Mouse (Mus musculus) gastrocnemius, adult 2 months (tissue): ENCODE data around the gene Atp6v1f. TPM values are rescaled to one million over a fixed set of nuclear protein-coding genes. Genes with fewer than 3 reads are reported as not detected.
A peak's percentile ranks its signal among the peaks of the same experiment; 100 is the strongest.

Experiments
- DNase-seq: peaks from one replicate; pipeline ENCODE4 v3.0.0; 2022
- H3K27ac ChIP-seq: fragments of 200-600 bp; 2 replicates; pipeline ENCODE4 v1.8.1; 2022; ENCODE audit warnings: mild to moderate bottlenecking
- H3K4me3 ChIP-seq: fragments of 200-600 bp; 2 replicates; pipeline ENCODE4 v1.8.1; 2022; ENCODE audit warnings: mild to moderate bottlenecking, moderate library complexity
- CTCF ChIP-seq: fragments of 200-600 bp; IDR thresholded peaks from 2 replicates; pipeline ENCODE4 v1.8.1; 2022; ENCODE audit warnings: antibody characterized with exemption, mild to moderate bottlenecking, moderate library complexity
- intact Hi-C: fragments of 180-260 bp; cut with DNase I; formaldehyde crosslinking; loops from one replicate; pipeline ENCODE4 v1.15.1; 2025
- total RNA-seq, 2 experiments: library from RNA; stranded (reverse); gene quantifications; 2 replicates each; pipeline ENCODE4 v1.2.3; 2021

The Atp6v1f gene
- total RNA-seq, 2 experiments from 2014 or later: 110 to 112 TPM

DNA sequence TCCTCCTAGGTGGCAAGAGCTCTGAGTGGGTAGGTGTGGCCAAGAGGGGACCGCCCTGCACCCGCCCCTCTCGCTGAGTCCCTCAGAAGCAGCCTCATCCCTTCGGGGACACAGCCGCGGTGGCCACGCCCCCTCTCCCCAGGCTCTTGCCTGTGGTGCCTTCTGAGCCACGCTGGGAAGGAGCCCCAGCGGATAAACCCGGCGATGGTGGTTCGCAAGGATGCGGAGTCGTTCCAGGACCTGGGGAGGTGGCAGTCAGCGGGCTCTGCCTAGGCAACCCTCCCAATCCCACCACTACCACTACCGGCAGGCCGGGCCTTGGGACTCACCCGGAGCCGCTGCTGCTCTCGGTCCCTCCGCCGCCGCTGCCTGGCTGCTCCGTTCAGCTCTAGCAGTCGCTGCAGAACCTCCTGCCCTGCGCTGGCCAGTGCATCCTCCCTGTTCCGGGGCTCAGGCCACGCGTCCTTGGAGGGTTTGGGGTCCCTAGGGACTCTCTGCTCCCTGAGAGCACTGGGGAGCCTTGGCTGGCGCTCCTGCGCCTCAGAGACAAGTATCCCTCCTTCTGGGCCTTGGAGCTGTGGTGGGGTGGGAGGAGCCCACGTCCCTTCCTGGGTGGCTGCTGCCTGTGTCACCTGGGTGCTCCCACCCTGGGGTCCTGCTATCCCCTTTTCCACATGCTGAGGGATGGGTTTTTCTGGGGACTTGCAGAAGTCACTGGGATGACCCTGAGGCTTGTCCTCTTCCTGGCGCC lies 6.6 kb downstream of the Atp6v1f start:
- H3K27ac ChIP-seq: peak overlapping the region; percentile 16; the same call in 1 of the 2 replicates
- DNase-seq: peak; percentile 80
- TF ChIP-seq CTCF: no peak
- H3K4me3 ChIP-seq: peak overlapping the region; percentile 62
- intact Hi-C loops: no loop called here

DNA sequence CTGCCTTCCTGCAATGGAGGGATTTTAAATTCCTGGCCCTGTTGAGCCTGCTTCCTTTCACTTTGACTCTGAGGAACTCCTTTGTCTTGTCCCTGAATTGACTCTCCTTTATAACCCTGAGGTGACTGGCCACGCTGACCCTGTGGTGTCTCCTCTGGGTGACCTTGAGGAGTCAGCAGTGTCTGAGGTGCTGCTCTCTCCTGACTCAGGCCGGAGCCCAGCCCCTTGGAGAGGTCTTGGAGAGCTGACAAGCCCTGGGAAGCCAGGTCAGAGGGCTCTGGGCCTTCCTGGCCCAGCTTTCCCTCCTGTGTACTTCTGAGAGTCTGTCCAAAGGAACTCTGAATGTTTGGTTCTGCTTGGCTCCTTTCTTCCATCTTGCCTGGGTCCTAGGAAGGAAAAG lies 7.2 kb downstream of the Atp6v1f start:
- no peak for TF ChIP-seq CTCF
- no peak for DNase-seq
- Histone ChIP-seq H3K27ac (no peak overlapping the region), H3K4me3 (no peak overlapping the region)
- intact Hi-C loops: no loop called here

DNA sequence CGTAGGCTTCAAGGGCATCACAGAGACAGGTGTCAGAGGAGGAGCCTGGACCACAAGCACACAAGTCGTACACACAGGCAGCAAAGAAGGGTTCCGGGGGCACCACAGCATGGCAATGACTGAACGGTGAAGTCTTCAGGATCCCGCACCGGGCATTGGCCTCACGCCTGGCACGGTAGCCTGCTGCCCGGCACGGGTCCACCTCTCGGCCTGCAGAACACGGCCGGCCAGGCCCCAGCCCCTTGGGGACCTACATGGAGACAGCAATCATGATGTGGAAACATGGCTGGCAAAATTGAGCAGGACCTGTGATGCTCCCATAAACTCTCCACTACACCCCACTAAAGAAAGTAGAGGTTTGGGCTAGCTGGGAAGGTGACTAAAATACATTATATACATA lies 15.2 kb downstream of the Atp6v1f start:
- H3K4me3 ChIP-seq: no peak overlapping the region
- intact Hi-C loops: no loop called here
- DNase-seq: no peak
- H3K27ac ChIP-seq: no peak overlapping the region
- no peak for TF ChIP-seq CTCF

DNA sequence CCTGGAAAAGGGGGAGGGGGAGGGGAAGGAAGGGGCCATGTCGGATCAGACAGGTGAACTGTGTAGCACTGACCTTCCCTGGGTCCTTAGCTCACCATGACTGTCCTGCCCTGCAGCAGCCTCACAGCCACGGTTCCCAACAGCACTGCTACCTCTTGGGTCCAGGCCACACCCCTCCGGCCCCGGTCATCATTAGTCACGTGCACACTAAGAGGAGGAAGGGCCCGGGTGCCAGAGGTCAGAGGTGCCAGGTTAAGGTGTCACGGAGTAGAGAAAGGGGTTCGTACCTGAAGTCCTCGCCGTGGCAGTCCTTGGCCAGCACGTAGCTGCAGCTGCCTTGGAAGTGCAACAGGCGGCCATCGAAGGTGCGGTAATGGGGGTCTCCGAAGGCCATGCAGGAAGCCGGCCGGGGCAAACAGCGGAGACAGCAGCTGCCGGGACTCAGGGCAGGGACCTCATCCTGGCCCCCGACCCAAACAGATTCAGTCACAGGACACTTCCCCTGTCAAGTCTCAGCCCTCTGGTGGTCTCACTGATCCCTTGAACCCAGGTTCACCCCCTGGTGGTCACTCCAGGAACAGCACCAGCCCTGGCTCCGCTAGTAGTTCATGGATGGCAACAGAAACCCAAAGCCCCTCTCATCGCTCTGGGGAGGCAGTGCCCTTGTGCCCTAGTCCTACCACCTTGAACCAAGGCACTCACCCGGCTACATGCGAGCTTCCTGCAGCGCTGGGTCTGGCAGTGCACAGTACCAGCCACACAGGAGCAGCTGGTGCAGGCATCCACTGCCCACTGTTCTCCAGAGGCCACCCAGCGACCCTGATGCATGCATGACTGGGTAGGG lies 17.4 kb downstream of the Atp6v1f start:
- DNase-seq: peak; percentile 75

DNA sequence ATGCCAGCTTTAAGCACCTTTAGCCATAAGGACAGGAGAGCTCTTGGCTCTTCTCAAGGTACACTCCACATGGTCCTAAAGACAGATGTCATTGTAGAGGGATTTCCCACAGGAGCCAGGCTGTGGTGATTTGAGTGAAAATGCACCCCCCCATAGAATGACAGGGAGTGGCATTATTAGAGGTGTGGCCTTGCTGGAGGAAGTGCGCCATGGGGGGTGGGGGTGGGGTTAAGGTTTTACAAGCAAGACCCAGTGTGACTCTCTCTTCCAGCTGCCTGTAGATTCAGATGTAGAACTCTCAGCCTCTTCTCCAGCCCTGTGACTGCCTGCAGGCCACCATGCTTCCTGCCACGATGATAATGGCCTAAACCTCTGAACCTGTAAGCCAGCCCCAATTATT lies 18.4 kb downstream of the Atp6v1f start:
- Histone ChIP-seq H3K27ac (no peak overlapping the region), H3K4me3 (no peak overlapping the region)
- intact Hi-C loops: loop anchor here (5.0 kb wide), 2 partner anchors 89 to 124 kb away; partner anchors contain the start of gene Ccdc136
- no peak for DNase-seq
- TF ChIP-seq CTCF: no peak

More for the DNA sequence above, 17.4 kb downstream of the Atp6v1f start:
- Histone ChIP-seq H3K27ac (no peak overlapping the region), H3K4me3 (peak overlapping the region; percentile 68)
- peak; percentile 82 for TF ChIP-seq CTCF
- intact Hi-C loops: loop anchor here (5.0 kb wide), 2 partner anchors 88 to 123 kb away; partner anchors contain the start of gene Ccdc136

DNA sequence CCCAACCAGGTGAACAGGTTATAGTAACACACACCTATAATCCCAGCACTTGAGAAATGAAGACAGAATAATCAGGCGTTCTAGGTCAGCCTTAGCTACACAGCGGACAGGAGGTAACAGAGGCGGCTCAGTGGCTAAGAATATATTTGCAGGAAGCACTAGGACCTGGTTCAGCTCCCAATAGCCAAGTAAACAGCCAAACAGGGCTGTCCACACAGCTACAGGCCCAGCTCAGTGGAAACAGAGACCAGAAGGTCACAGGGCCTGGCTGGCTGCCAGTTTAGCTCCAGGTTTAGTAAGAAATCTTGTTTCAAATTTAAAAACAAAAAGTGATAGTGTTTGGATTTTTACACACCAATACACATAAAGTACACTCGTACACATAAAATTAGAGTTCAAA lies 26.6 kb downstream of the Atp6v1f start:
- DNase-seq: peak; percentile 59
- peak overlapping the region; percentile 58 for H3K27ac ChIP-seq
- no peak for TF ChIP-seq CTCF
- intact Hi-C loops: no loop called here
- H3K4me3 ChIP-seq: no peak overlapping the region

DNA sequence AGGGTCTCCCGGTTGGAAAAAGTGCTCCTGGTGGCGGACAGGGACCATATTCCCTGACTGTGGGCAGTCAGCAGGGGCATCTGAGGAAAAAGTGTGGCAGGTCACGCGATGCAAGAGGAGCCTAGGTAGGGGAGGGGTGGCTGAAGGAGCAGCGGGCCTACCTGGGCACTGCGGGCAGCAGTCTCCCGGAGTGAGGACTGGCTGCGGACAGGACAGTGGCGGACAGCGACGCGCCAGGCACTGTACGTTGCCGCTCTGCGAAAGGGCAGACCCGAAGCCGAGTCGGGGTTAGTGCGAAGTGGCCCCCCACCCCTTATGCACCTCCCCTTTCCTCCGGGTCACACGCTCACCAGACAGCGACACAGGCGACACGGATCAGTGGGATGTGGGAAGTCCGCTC lies 28.8 kb downstream of the Atp6v1f start:
- intact Hi-C loops: no loop called here
- DNase-seq: no peak
- TF ChIP-seq CTCF: no peak
- Histone ChIP-seq H3K4me3 (no peak overlapping the region), H3K27ac (no peak overlapping the region)

DNA sequence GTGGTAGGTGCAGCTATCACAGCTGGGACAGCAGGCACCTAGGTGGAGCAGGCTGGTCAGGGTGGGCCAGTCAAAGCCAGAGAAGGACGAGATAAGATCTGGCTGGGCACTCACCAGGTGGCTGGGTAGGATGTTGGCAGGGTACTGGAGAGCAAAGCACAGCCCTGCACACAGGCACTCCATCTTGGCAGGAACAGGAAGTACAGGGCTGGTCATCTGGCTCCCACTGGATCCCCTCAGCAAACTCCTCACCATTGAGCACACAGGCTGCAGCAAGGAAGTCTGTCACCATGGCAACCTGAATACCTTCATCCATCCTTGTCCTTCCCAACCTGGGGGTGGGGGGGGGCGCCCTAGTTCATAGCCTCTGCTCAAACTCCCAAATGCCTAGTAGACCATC lies 30.3 kb downstream of the Atp6v1f start:
- no peak for TF ChIP-seq CTCF
- intact Hi-C loops: no loop called here
- DNase-seq: no peak
- Histone ChIP-seq H3K27ac (no peak overlapping the region), H3K4me3 (no peak overlapping the region)

DNA sequence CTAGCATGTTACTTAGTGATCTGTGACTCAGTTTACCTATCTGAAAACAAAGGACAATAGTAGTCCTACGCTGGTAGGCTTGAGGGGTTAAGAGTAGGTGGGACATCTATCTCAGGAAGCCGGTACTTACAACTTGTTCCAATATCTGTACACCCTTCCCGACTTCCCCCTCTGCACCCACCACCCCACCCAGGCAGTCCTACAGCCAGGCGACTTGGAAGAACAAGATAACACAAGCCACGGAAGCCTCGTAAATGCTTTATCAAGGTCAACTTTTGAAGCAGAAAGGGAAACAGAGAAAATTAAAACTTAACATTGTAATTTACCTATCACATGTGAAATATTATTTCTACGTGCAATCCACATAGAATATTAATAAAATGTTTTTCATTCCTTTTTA lies 32.7 kb downstream of the Atp6v1f start:
- Histone ChIP-seq H3K4me3 (no peak overlapping the region), H3K27ac (no peak overlapping the region)
- DNase-seq: no peak
- TF ChIP-seq CTCF: no peak
- intact Hi-C loops: no loop called here

DNA sequence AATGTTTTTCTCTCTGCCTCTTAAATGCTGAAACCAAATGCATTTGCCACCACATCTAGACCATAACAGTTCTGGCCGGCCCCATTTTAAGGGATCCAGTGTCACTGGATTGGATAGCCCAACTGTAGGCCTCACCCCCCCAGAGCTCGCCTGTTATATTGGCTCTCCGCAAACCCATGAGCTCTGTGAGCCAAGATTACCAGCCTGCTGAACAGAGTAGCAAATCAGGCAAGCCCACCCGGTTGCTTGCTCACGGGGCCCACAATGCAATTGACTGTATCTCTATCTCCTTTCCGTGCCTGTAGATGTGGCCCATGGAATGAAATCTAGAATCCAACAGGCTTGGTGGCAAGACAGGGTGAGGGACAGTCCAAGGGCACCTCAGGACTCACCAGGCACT lies 33.3 kb downstream of the Atp6v1f start:
- intact Hi-C loops: no loop called here
- Histone ChIP-seq H3K27ac (no peak overlapping the region), H3K4me3 (no peak overlapping the region)
- DNase-seq: no peak
- TF ChIP-seq CTCF: no peak

DNA sequence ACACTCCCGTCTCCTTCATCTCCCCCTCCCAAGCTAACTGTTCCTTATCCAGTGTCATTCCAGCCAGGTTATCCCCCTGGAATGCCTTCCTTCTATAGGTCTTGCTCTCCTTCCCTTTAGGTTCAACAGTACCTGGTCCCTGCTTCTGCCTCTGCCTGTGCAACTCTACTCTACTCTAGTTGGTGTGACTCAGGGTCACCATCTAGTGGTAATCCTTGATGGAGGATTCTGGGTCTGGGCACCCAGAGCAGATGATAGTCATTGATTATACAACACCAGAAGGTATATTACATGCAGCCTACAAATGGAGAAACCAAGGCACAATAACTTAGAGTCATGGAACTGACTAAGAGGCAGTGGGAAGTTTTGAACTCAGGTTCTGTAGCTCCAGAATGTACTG lies 34.1 kb downstream of the Atp6v1f start:
- intact Hi-C loops: no loop called here
- Histone ChIP-seq H3K27ac (no peak overlapping the region), H3K4me3 (no peak overlapping the region)
- peak; percentile 44; the same call in 1 of the 2 replicates for TF ChIP-seq CTCF
- no peak for DNase-seq

DNA sequence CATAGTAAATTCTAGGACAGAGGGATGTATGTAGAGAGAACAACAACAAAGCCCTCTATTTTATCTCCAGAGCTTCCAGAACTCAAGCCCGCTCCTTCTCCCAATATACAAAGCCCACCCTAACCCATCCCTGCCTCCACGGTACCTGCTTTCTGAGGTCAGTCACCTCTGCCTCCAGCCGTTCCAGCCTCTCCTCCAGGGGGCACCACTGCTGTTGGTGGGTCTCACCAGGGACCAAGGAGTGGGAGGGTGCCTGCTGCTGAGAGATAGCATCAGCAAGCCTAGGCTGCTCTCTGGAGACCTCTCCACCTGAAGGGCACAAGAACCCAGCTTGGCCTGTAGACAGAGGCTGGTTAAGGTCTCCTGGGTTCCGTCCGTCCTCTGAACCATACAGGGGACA lies 38.0 kb downstream of the Atp6v1f start:
- no peak overlapping the region for H3K27ac ChIP-seq
- DNase-seq: no peak
- no peak for TF ChIP-seq CTCF
- no peak overlapping the region for H3K4me3 ChIP-seq
- intact Hi-C loops: no loop called here

DNA sequence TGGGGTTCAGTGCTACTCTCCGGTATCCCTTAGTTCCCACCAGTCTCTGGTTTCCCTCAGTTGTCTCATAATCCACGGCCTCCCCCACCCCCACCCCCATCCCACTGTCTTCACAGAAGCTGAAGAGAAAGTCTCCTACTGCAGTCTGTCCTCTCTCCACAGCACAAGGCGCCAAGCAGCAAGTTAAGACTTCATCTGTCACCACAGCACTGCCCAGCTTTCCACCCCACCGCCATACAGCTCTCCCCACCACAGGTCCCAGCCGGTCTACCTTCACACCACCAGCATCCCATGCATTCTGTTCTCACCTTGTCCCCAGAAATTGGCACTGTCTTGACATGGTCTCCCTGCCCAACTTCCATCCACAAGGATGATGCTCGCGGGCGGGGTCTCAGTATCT lies 39.3 kb downstream of the Atp6v1f start:
- peak overlapping the region; percentile 72 for H3K4me3 ChIP-seq
- intact Hi-C loops: no loop called here

More for the DNA sequence above, 39.3 kb downstream of the Atp6v1f start:
- no peak for DNase-seq
- no peak for TF ChIP-seq CTCF
- no peak overlapping the region for H3K27ac ChIP-seq
